Mouse (Mus musculus): Measurements from ENCODE around the gene Mob4. TPM values are rescaled to one million over a fixed set of nuclear protein-coding genes. Genes with fewer than 3 reads are reported as not detected.

Gene Mob4
- polyA plus RNA-seq, 1 experiment: 19.5 TPM

GRCm38 (mm10) chr1:55174558-55175034 is 43.6 kb downstream of the Mob4 start:
- H3K27me3 ChIP-seq (ENCODE audit: control insufficient read depth, insufficient read depth, insufficient read length): no peaks in the 10 kb centered on the region
- H3ac ChIP-seq (ENCODE audit: control insufficient read depth, insufficient read length): no peak overlapping the region
- H3K4me2 ChIP-seq (ENCODE audit: low read depth): no peak overlapping the region
- TF ChIP-seq CEBPB (IDR thresholded peaks at IDR 0.05; ENCODE audit: insufficient read depth, poor library complexity, severe bottlenecking) (no peak), E2F4 (IDR thresholded peaks at IDR 0.05; ENCODE audit: insufficient read depth) (no peak), USF1 (IDR thresholded peaks at IDR 0.05; ENCODE audit: low read depth) (no peak), POLR2A (IDR thresholded peaks at IDR 0.05; ENCODE audit: insufficient read length, low read depth) (no peak), MYOG (IDR thresholded peaks at IDR 0.05; ENCODE audit: control insufficient read depth in 1 of 3, insufficient read depth in 1 of 3, insufficient read length in 2 of 3, low read depth in 2 of 3) (no peak)
- H3K4me3 ChIP-seq: no peak overlapping the region
- H3K79me2 ChIP-seq (ENCODE audit: control insufficient read depth, insufficient read depth): no peaks in the 10 kb centered on the region
- peaks cover 17% of the 10 kb centered on the region for H3K36me3 ChIP-seq (ENCODE audit: control insufficient read depth, insufficient read depth)

GRCm38 (mm10) chr1:55179917-55180566 is 49.0 kb downstream of the Mob4 start:
- TF ChIP-seq TCF3 (IDR thresholded peaks at IDR 0.05; ENCODE audit: insufficient read length, low read depth) (no peak), TCF12 (IDR thresholded peaks at IDR 0.05; ENCODE audit: insufficient read depth, poor library complexity, severe bottlenecking) (no peak), CEBPB (IDR thresholded peaks at IDR 0.05; ENCODE audit: insufficient read depth, poor library complexity, severe bottlenecking) (no peak), SRF (IDR thresholded peaks at IDR 0.05; ENCODE audit: control insufficient read depth, insufficient read length, low read depth) (no peak), POLR2A (IDR thresholded peaks at IDR 0.05; ENCODE audit: insufficient read length, low read depth) (no peak), MYOG (IDR thresholded peaks at IDR 0.05; ENCODE audit: control insufficient read depth in 1 of 3, insufficient read depth in 1 of 3, insufficient read length in 2 of 3, low read depth in 2 of 3) (no peak), MAX (IDR thresholded peaks at IDR 0.05; ENCODE audit: low read depth) (no peak), E2F4 (IDR thresholded peaks at IDR 0.05; ENCODE audit: insufficient read depth) (no peak), MYOD1 (IDR thresholded peaks at IDR 0.05; ENCODE audit: control insufficient read depth in 1 of 3, insufficient read length in 2 of 3, low read depth in 2 of 3) (no peak), REST (IDR thresholded peaks at IDR 0.05; ENCODE audit: insufficient read depth, insufficient read length) (no peak), USF1 (IDR thresholded peaks at IDR 0.05; ENCODE audit: low read depth) (no peak), POLR2AphosphoS2 (IDR thresholded peaks at IDR 0.05; ENCODE audit: insufficient read length, low read depth) (no peak)
- H3K36me3 ChIP-seq (ENCODE audit: control insufficient read depth, insufficient read depth): peaks cover 40% of the 10 kb centered on the region

DNA sequence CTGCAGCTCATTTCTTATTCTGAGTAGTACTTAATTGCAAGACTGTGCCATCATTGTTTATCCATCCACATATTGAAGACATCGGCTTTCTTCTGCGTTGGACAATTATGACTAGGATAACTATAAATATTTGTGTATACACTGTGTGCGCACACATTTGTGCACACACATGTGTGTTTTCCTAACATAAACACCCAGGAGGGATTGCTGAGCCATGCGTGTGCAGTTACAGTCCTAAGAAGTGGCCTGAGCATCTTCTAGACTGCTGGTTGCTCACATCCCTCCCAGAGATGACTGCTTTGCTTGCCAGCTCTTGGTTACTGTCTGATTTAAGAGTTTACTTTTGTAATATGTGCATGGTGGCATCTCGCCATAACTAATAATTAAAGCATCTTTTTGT is 51.4 kb downstream of the Mob4 start:
- TF ChIP-seq POLR2AphosphoS2 (IDR thresholded peaks at IDR 0.05; ENCODE audit: insufficient read length, low read depth) (no peak), USF1 (IDR thresholded peaks at IDR 0.05; ENCODE audit: low read depth) (no peak), TCF3 (IDR thresholded peaks at IDR 0.05; ENCODE audit: insufficient read length, low read depth) (no peak), MYOG (IDR thresholded peaks at IDR 0.05; ENCODE audit: control insufficient read depth in 1 of 3, insufficient read depth in 1 of 3, insufficient read length in 2 of 3, low read depth in 2 of 3) (no peak), SRF (IDR thresholded peaks at IDR 0.05; ENCODE audit: control insufficient read depth, insufficient read length, low read depth) (no peak), POLR2A (IDR thresholded peaks at IDR 0.05; ENCODE audit: insufficient read length, low read depth) (no peak), E2F4 (IDR thresholded peaks at IDR 0.05; ENCODE audit: insufficient read depth) (no peak), TCF12 (IDR thresholded peaks at IDR 0.05; ENCODE audit: insufficient read depth, poor library complexity, severe bottlenecking) (no peak), MYOD1 (IDR thresholded peaks at IDR 0.05; ENCODE audit: control insufficient read depth in 1 of 3, insufficient read length in 2 of 3, low read depth in 2 of 3) (no peak), CEBPB (IDR thresholded peaks at IDR 0.05; ENCODE audit: insufficient read depth, poor library complexity, severe bottlenecking) (no peak), MAX (IDR thresholded peaks at IDR 0.05; ENCODE audit: low read depth) (no peak), REST (IDR thresholded peaks at IDR 0.05; ENCODE audit: insufficient read depth, insufficient read length) (no peak)
- H3ac ChIP-seq (ENCODE audit: control insufficient read depth, insufficient read length): no peak overlapping the region
- peaks cover 40% of the 10 kb centered on the region for H3K36me3 ChIP-seq (ENCODE audit: control insufficient read depth, insufficient read depth)

More at GRCm38 (mm10) chr1:55179917-55180566, 49.0 kb downstream of the Mob4 start:
- Histone ChIP-seq H3K4me2 (ENCODE audit: low read depth) (no peak overlapping the region), H3K4me3 (no peak overlapping the region), H3K79me2 (ENCODE audit: control insufficient read depth, insufficient read depth) (no peaks in the 10 kb centered on the region), H3ac (ENCODE audit: control insufficient read depth, insufficient read length) (no peak overlapping the region), H3K27me3 (ENCODE audit: control insufficient read depth, insufficient read depth, insufficient read length) (no peaks in the 10 kb centered on the region)

GRCm38 (mm10) chr1:55185718-55186117 is 54.7 kb downstream of the Mob4 start:
- Histone ChIP-seq H3ac (ENCODE audit: control insufficient read depth, insufficient read length) (no peak overlapping the region), H3K27me3 (ENCODE audit: control insufficient read depth, insufficient read depth, insufficient read length) (no peaks in the 10 kb centered on the region), H3K36me3 (ENCODE audit: control insufficient read depth, insufficient read depth) (peaks cover 26% of the 10 kb centered on the region), H3K79me2 (ENCODE audit: control insufficient read depth, insufficient read depth) (no peaks in the 10 kb centered on the region), H3K4me3 (no peak overlapping the region), H3K4me2 (ENCODE audit: low read depth) (no peak overlapping the region)
- no peak for TF ChIP-seq TCF12 (IDR thresholded peaks at IDR 0.05; ENCODE audit: insufficient read depth, poor library complexity, severe bottlenecking)
- no peak for TF ChIP-seq MAX (IDR thresholded peaks at IDR 0.05; ENCODE audit: low read depth)
- TF ChIP-seq E2F4 (IDR thresholded peaks at IDR 0.05; ENCODE audit: insufficient read depth): no peak
- no peak for TF ChIP-seq TCF3 (IDR thresholded peaks at IDR 0.05; ENCODE audit: insufficient read length, low read depth)
- TF ChIP-seq REST (IDR thresholded peaks at IDR 0.05; ENCODE audit: insufficient read depth, insufficient read length): no peak
- no peak for TF ChIP-seq MYOG (IDR thresholded peaks at IDR 0.05; ENCODE audit: control insufficient read depth in 1 of 3, insufficient read depth in 1 of 3, insufficient read length in 2 of 3, low read depth in 2 of 3)
- no peak for TF ChIP-seq POLR2A (IDR thresholded peaks at IDR 0.05; ENCODE audit: insufficient read length, low read depth)
- TF ChIP-seq MYOD1 (IDR thresholded peaks at IDR 0.05; ENCODE audit: control insufficient read depth in 1 of 3, insufficient read length in 2 of 3, low read depth in 2 of 3): no peak
- no peak for TF ChIP-seq SRF (IDR thresholded peaks at IDR 0.05; ENCODE audit: control insufficient read depth, insufficient read length, low read depth)
- TF ChIP-seq CEBPB (IDR thresholded peaks at IDR 0.05; ENCODE audit: insufficient read depth, poor library complexity, severe bottlenecking): no peak
- no peak for TF ChIP-seq POLR2AphosphoS2 (IDR thresholded peaks at IDR 0.05; ENCODE audit: insufficient read length, low read depth)

More for the DNA sequence above, 51.4 kb downstream of the Mob4 start:
- H3K4me2 ChIP-seq (ENCODE audit: low read depth): no peak overlapping the region
- H3K27me3 ChIP-seq (ENCODE audit: control insufficient read depth, insufficient read depth, insufficient read length): no peaks in the 10 kb centered on the region
- no peak overlapping the region for H3K4me3 ChIP-seq
- H3K79me2 ChIP-seq (ENCODE audit: control insufficient read depth, insufficient read depth): no peaks in the 10 kb centered on the region

Data from myocyte (in vitro differentiated cells).